Mouse (Mus musculus) E14TG2a.4 (cell line): ENCODE measurements around the gene Dnah7c.
"Not testable (repeated sequence)": the region's sequence is repeated elsewhere in the genome, so short reads cannot be mapped to it uniquely, and the experiment has no call there.

Source experiments
- H3K27me3 ChIP-seq: 2 replicates; pipeline ENCODE4 v1.6.1; 2014; ENCODE audit warnings: low read length, control low read depth; ENCODE audit not compliant: insufficient read depth
- H3K36me3 ChIP-seq: 2 replicates; pipeline ENCODE4 v1.6.1; 2014; ENCODE audit warnings: low read length, control low read depth; ENCODE audit not compliant: insufficient read depth
- H3K4me1 ChIP-seq: replicated peaks from 2 replicates; pipeline ENCODE4 v1.6.1; 2014; ENCODE audit warnings: low read depth, low read length, control low read depth
- H3K4me3 ChIP-seq: replicated peaks from 2 replicates; pipeline ENCODE4 v1.5.1; 2014; ENCODE audit warnings: mild to moderate bottlenecking, low read length
- H3K9me3 ChIP-seq: 2 replicates; pipeline ENCODE4 v1.6.1; 2014; ENCODE audit warnings: low read length, control low read depth
- CTCF ChIP-seq: conservative IDR thresholded peaks from 2 replicates; pipeline ENCODE4 v1.5.1; 2014; ENCODE audit warnings: low read length
- NANOG ChIP-seq: IDR thresholded peaks from 2 replicates; pipeline ENCODE4 v1.6.1; 2014; ENCODE audit warnings: borderline replicate concordance, low read length, mixed read lengths
- POU5F1 ChIP-seq: IDR thresholded peaks from 2 replicates; pipeline ENCODE4 v1.6.1; 2014; ENCODE audit warnings: low read length, borderline replicate concordance

The Dnah7c gene

DNA sequence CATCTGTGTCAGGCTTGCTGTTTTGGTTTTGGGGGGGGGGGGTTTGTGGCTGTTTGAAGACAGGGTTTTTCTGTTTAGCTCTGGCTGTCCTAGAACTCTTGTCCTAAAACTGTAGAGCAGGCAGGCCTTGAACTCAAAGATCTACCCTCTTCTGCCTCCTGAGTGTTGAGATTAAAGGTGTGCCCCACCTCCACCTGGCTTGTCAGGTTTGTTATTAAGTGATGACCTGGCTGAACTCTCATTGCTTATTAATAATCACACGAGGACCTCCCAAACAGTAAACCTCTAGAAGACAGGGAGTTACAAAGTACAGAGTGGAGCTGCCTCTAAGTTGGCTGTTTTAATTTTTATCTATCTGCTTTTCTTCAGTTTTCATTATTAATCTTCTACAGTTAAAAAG is 299.9 kb downstream of the Dnah7c start:
- Histone ChIP-seq H3K4me3 (no peak overlapping the region), H3K9me3 (no peaks in the 10 kb centered on the region; the same call in 1 of the 2 replicates), H3K27me3 (no peaks in the 10 kb centered on the region), H3K36me3 (no peaks in the 10 kb centered on the region), H3K4me1 (no peaks in the 10 kb centered on the region)
- no peak for TF ChIP-seq CTCF
- no peak for TF ChIP-seq POU5F1
- no peak for TF ChIP-seq NANOG

DNA sequence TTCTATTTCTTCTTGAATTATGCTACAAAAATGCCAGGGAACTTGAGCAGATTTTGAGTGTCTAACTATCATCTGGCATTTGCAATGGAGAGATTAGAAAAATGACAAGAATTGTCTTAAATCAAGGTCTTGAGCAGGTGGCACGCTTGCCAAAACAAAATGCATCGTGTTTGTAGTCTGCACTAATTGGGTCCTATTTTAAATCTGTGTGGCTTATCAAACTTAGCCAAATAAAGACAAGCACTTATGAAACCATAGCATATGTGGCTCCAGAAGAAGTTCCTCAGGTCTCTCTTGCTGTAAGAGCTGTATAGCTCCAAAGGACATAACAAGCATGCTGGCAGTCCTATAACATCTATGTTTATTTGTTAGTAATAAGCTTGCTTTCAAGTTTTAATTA is 300.3 kb downstream of the Dnah7c start:
- not testable (repeated sequence) for H3K9me3 ChIP-seq, H3K27me3 ChIP-seq, H3K4me3 ChIP-seq, H3K36me3 ChIP-seq, H3K4me1 ChIP-seq

DNA sequence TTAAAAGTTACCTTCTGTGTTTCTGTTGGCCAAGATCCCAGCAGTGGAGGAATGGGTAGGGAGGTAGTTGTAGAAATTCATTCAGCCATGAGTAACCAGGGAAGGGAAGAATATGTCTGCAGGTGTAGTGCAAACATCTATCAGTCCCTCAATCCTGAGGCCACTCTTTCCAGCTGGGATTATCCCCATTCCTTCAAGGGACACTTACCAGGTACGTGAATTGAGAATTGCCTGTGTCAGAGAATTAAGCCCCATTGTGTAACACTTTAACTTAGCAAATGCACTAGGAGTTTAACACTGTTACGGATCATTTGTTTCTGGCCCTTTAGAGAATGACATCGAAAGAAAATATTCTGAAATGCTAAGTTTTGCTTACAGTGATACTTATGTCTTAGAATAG is 304.3 kb downstream of the Dnah7c start:
- H3K4me1 ChIP-seq, H3K27me3 ChIP-seq, H3K36me3 ChIP-seq, H3K9me3 ChIP-seq, H3K4me3 ChIP-seq: not testable (repeated sequence)

DNA sequence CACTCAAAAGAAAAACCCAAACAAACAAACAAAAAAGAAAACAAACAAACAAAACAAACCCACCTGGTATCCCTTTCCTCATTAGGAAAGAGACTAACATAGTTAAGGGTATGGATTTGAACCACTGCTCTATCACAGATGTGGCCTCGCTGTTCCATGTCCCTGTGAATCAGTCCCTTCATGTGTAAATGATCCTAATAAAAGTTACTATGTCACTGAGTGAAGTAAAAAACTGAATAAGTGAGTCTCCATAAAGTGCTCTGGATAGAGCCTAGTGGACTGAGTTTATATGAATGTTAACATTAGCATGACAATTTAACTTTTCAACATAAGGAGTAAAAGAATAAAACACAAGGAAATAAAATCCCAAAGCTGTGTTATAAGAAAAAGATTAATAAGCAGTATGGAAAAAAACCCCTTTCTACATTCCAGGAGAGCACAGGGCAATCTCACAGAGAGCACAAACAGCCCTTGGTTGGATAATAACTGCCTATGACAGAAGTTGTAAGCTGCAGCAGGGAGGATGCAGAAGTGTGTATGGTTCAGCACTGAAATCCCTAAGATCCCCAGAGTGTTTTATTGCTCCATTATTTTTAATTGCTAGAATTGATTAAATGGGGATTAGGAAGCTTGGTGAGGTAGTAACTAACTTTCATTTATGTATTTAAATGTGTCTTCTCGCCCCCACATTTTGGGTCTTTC is 308.2 kb downstream of the Dnah7c start:
- H3K4me3 ChIP-seq, H3K36me3 ChIP-seq, H3K4me1 ChIP-seq, H3K27me3 ChIP-seq, H3K9me3 ChIP-seq: not testable (repeated sequence)

DNA sequence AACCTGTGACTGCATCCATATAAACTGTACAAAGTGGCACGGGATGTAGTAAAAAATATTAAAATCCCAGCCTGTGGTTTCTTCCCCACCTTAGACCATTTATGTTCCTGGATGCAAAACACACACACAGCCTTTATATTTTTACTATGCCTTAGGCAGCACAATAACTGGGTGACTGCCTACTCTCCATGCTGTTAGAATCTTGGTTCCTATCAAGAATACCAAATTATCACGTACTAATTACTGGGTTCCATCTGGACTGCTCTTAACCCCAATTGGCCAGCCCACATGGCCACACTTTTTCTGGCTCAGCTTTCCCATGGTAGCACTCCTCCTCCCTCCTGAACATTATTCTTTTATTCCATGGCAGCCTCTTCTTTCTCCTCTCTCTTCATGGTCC is 309.1 kb downstream of the Dnah7c start:
- H3K36me3 ChIP-seq, result not testable (repeated sequence)

DNA sequence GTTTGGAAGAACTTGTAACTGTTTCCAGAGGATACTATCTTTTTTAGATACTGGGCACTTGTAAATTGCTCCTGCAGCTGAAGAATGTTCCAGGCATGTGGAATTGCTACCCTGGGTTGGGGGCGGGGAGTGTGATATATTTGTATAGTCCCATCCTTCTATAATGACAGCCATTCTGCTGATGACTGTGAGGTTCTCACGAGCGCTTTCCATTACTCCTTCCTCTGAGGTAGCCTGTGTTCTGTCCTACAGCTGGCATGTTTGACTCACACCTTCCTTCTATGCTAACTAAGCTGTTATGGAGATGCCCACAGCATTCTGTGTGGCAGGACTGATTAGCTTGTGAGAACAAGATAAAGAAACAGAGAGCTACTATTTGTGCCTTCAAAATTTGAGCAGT is 339.2 kb downstream of the Dnah7c start:
- H3K9me3 ChIP-seq, H3K27me3 ChIP-seq, H3K4me3 ChIP-seq, H3K4me1 ChIP-seq, H3K36me3 ChIP-seq: not testable (repeated sequence)

More for the DNA sequence above, 309.1 kb downstream of the Dnah7c start:
- H3K4me3 ChIP-seq, H3K27me3 ChIP-seq, H3K9me3 ChIP-seq, H3K4me1 ChIP-seq: not testable (repeated sequence)

DNA sequence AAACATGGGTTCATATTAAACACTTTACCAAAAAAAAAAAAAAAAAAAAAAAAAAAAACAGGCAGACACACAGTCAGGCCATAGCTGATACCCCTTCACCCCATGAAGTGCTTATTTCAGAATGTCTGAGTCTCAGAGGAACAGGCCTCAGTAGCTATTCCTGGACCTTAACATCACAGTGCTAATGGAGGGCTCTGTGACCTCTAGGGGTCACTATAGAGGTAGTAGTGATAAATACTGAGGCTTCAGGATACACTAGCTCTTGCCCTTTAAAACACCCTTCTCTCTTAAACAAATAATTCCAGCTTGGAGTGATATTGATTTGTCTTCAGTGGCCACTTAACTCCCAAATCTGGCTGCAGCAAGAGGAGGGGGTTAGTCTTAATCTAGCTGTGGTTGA is 343.9 kb downstream of the Dnah7c start:
- H3K36me3 ChIP-seq, H3K4me1 ChIP-seq, H3K27me3 ChIP-seq, H3K4me3 ChIP-seq, H3K9me3 ChIP-seq: not testable (repeated sequence)
- 0 out of 2 replicates have a peak, but pooled peaks have one; percentile 9 for TF ChIP-seq CTCF

DNA sequence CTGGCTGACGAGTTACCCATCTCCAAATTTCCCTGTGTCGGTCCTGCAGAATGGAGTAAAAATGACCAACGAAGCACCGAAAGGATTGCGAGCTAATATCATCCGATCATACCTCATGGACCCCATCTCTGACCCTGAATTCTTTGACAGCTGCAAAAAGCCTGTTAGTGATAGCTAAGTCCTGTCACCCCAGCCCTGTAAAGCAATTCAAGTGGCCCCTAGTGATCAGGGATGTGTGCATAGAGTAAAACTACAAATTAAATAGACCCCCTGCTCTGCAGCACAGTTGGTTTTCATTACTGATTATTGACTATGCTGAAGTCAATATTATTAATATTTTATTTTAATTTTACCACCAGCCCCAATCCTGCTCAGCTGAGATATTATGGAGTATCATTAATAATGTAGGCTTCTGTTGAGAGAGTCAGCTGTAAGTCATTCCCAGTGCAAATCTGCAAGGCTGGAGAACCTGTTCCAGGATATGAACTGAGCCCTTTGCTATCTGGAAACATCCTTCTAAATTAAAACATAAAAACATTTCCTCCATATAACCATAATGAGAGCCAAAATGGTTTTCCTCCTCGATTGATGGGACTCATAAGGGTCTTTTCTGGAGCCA is 344.8 kb downstream of the Dnah7c start:
- H3K36me3 ChIP-seq, H3K9me3 ChIP-seq, H3K4me1 ChIP-seq, H3K4me3 ChIP-seq, H3K27me3 ChIP-seq: not testable (repeated sequence)

DNA sequence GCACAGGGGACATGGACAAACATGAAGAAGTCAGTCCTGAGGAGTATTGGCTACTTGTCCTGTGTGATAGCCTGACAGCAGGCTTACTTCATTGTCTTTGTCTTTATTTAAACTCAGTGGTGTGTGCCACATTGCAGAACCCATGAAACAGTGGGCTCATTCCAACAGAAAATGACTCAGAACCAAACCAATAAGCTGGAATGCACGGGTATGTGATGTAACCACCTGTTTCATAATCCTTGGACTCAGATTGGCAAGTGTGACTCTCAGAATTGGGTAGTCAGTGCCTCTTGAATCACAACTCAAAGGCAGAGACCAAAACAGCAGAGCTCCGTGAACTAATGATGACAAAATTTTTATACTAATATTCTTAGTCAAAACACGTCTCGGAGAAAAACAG is 356.8 kb downstream of the Dnah7c start:
- H3K27me3 ChIP-seq, H3K9me3 ChIP-seq, H3K4me1 ChIP-seq, H3K36me3 ChIP-seq, H3K4me3 ChIP-seq: not testable (repeated sequence)

DNA sequence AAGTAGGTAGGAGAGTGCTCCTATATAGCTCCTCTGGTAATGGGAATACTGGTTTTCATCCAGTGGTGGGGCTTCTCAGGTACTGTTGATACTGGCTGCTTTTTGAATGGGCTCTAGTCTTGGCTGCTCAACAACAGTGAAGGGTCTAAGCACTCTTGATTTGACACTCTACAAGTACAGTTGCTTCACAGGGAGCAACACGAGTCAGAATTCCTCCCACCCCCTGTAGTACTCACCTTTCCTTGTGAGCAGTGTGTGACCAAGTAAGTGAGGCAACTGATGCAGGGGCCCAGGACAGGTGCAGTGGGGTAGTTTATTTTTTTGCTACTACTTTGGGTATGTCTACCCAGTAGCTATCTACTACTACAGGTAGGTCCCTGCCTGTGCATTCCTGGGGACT is 379.7 kb downstream of the Dnah7c start:
- Histone ChIP-seq H3K36me3 (peaks cover 13% of the 10 kb centered on the region), H3K9me3 (no peaks in the 10 kb centered on the region), H3K27me3 (no peaks in the 10 kb centered on the region), H3K4me1 (no peaks in the 10 kb centered on the region), H3K4me3 (no peak overlapping the region)
- TF ChIP-seq CTCF, result no peak

DNA sequence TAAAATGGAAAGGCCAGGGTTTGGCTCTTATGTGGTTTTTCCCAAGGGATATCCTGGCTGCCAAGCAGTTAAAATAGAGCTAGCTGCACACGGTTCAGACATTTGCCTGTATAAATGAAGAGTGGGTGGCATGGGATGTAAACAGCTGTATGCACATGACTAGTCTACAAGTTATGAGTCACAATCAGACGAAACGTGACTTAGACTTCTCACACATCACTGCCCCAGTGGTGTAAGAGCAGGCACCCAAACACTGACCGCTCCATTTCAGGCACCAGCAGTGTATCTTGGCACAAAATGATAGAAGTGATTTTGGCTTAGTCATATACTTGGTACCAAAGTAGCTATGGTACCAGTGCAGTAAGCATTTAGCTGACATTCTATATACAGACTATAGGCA is 383.2 kb downstream of the Dnah7c start:
- H3K9me3 ChIP-seq, H3K27me3 ChIP-seq, H3K4me1 ChIP-seq, H3K4me3 ChIP-seq: not testable (repeated sequence)
- peaks cover 44% of the 10 kb centered on the region for H3K36me3 ChIP-seq
